8 mouse cellular contexts compared by ENCODE assay signal in genomic region chr11:60878056-60878612, GRCm38 (mm10). TPM values are rescaled to one million over a fixed set of nuclear protein-coding genes. Genes with fewer than 3 reads are reported as not detected.
A peak's percentile ranks its signal among the peaks of the same experiment; 100 is the strongest.
DNase-seq lines count a peak whose midpoint lies in the region; ATAC-seq and TF ChIP-seq lines count a peak whose summit lies in the region.

No protein-coding gene starts in this region.

- peak overlapping the region; percentile 70 for H3K4me2 ChIP-seq in kidney, embryonic 14.5 days (replicated peaks; ENCODE audit: low read depth, low read length)
- H3K4me2 ChIP-seq in liver, embryonic 15.5 days, result peak overlapping the region; percentile 87

- H3K27ac ChIP-seq in ES-E14 (ENCODE audit: insufficient read depth, low read depth, low read length, poor library complexity, severe bottlenecking), result peak overlapping the region; percentile 95
- H3K27ac ChIP-seq in kidney, embryonic 14.5 days (ENCODE audit: low read depth, low read length), result peak overlapping the region; percentile 79
- peak overlapping the region; percentile 90 for H3K27ac ChIP-seq in liver, embryonic 15.5 days (replicated peaks)

- peaks cover 8 to 11% of the 10 kb centered on the region in 2 experiments; a peak in 2 of 4 replicates for H3K4me1 ChIP-seq in ES-E14 (ENCODE audit: control insufficient read depth in 2 of 2, insufficient read depth in 2 of 2, low read length in 2 of 2, poor library complexity in 1 of 2)
- peaks cover 24% of the 10 kb centered on the region for H3K4me1 ChIP-seq in kidney, embryonic 14.5 days (ENCODE audit: control insufficient read depth, insufficient read depth, low read length)
- peaks cover 66% of the 10 kb centered on the region for H3K4me1 ChIP-seq in liver, embryonic 15.5 days (replicated peaks)

- in situ Hi-C loops in ES-E14 (cut with MboI; ENCODE audit: low sequenced_read_pairs in 2 of 2, unreplicated experiment in 2 of 2), result no loop called here

- no peaks in the 10 kb centered on the region for H3K9me3 ChIP-seq in ES-E14 (ENCODE audit: control insufficient read depth, insufficient read depth, low read depth, low read length)
- H3K9me3 ChIP-seq in kidney, embryonic 14.5 days (ENCODE audit: control insufficient read depth, low read length), result no peaks in the 10 kb centered on the region
- H3K9me3 ChIP-seq in liver, embryonic 15.5 days (replicated peaks), result no peaks in the 10 kb centered on the region

- H3K4me3 ChIP-seq in ES-E14 (ENCODE audit: insufficient read depth in 1 of 2, low read depth in 1 of 2, low read length in 2 of 2, poor library complexity in 1 of 2, severe bottlenecking in 1 of 2), result peak overlapping the region; percentile 86 to 100
- H3K4me3 ChIP-seq in kidney, embryonic 14.5 days (ENCODE audit: low read length), result peak overlapping the region; percentile 78
- peak overlapping the region; percentile 91 for H3K4me3 ChIP-seq in liver, embryonic 15.5 days (replicated peaks)

- no peaks in the 10 kb centered on the region for H3K27me3 ChIP-seq in kidney, embryonic 14.5 days (ENCODE audit: control insufficient read depth, insufficient read depth, low read length)
- no peaks in the 10 kb centered on the region for H3K27me3 ChIP-seq in liver, embryonic 15.5 days

- peak; percentile 59 for DNase-seq in adrenal gland, adult 8-10 months
- DNase-seq in adrenal gland, postnatal 10 days, result no peak
- DNase-seq in ES-E14 (ENCODE audit: low read depth, low spot score), result no peak
- DNase-seq in embryo, embryonic 11 days, result peak; percentile 62
- DNase-seq in natural killer cell, adult 2 months (ENCODE audit: low spot score in 2 of 2), result peak; percentile 23 to 29

- peak overlapping the region; percentile 100 for H3K9ac ChIP-seq in ES-E14 (ENCODE audit: insufficient read depth, low read depth, low read length, poor library complexity, severe bottlenecking)
- H3K9ac ChIP-seq in kidney, embryonic 14.5 days (ENCODE audit: low read depth, low read length), result peak overlapping the region; percentile 92
- peak overlapping the region; percentile 92 for H3K9ac ChIP-seq in liver, embryonic 15.5 days

- WGBS in kidney, embryonic 14.5 days, result under 1% methylated on average over 52 of the region's 52 CpGs
- WGBS in liver, embryonic 15.5 days (ENCODE audit: insufficient replicate concordance), result under 1% methylated on average over 52 of the region's 52 CpGs

- ATAC-seq in granulocyte monocyte progenitor cell, adult 5-6 weeks (replicated peaks; ENCODE audit: poor library complexity, severe bottlenecking), result peak; percentile 5
- ATAC-seq in kidney, embryonic 14.5 days (ENCODE audit: low FRiP score, low TSS enrichment), result peak; percentile 76
- ATAC-seq in liver, embryonic 15.5 days (ENCODE audit: insufficient read depth), result peak; percentile 64

- peaks cover 16% of the 10 kb centered on the region for H3K36me3 ChIP-seq in ES-E14 (ENCODE audit: control insufficient read depth, insufficient read depth, low read length, poor library complexity, severe bottlenecking)
- no peaks in the 10 kb centered on the region; the same call in 1 of the 2 replicates for H3K36me3 ChIP-seq in kidney, embryonic 14.5 days (ENCODE audit: control insufficient read depth, insufficient read depth, low read length)
- H3K36me3 ChIP-seq in liver, embryonic 15.5 days (replicated peaks), result 0 out of 2 replicates have a peak, but pooled peaks cover 3% of the 10 kb centered on the region

TF ChIP-seq in ES-E14, 5 proteins besides CTCF, POLR2A, EP300 and RAD21:
- TF ChIP-seq ZNF384 (IDR thresholded peaks at IDR 0.05; ENCODE audit: low read depth, low read length), result no peak
- no peak for TF ChIP-seq MAFK (IDR thresholded peaks at IDR 0.05; ENCODE audit: insufficient read depth, low read depth, low read length)
- no peak for TF ChIP-seq HCFC1 (IDR thresholded peaks at IDR 0.05; ENCODE audit: borderline replicate concordance, insufficient read depth, low read length)
- TF ChIP-seq ZC3H11A (IDR thresholded peaks at IDR 0.05; ENCODE audit: borderline replicate concordance, low read depth, low read length), result no peak
- no peak for TF ChIP-seq CHD2 (IDR thresholded peaks at IDR 0.05; ENCODE audit: low read depth, low read length)

RNA-seq across cellular contexts. Expression of gene Tmem11, which starts 0.9 kb away (rescaled TPM):
- 10 to 100 TPM; 33.6 to 47.6 (median 38.0) TPM for total RNA-seq in adrenal gland, adult 8-10 months (2022)
- total RNA-seq in adrenal gland, postnatal 10 days (2021), result 10 to 100 TPM; 51.9 to 54.1 TPM
- total RNA-seq in ES-E14 (2012; rRNA removed), result 42.6 and 50.0 TPM in 2 replicates
- total RNA-seq in granulocyte monocyte progenitor cell, adult 5-6 weeks (2014; fragmentation: Nextera tagmentation), result 31.5 and 35.4 TPM in 2 replicates
- 67.1 and 72.3 TPM in 2 replicates for total RNA-seq in granulocyte monocyte progenitor cell, adult 5-6 weeks (2017)
- polyA plus RNA-seq in kidney, embryonic 14.5 days (2014; fragmentation: Nextera tagmentation; extraction: Ambion mirVana), result 72.8 and 72.9 TPM in 2 replicates
- polyA plus RNA-seq in liver, embryonic 15.5 days (2015; fragmentation: Nextera tagmentation; extraction: Ambion mirVana), result 26.7 and 28.7 TPM in 2 replicates

RNA-seq across cellular contexts. Expression of gene Natd1, which starts 36.4 kb away (rescaled TPM):
- total RNA-seq in adrenal gland, adult 8-10 months (2022), result 10 to 100 TPM; 22.4 to 27.7 (median 25.4) TPM
- total RNA-seq in adrenal gland, postnatal 10 days (2021), result 10 to 100 TPM; 21.4 to 28.0 TPM
- total RNA-seq in ES-E14 (2012; rRNA removed), result 11.0 and 14.6 TPM in 2 replicates
- 1.6 and 4.7 TPM in 2 replicates for total RNA-seq in granulocyte monocyte progenitor cell, adult 5-6 weeks (2014; fragmentation: Nextera tagmentation)
- 1.3 and 2.1 TPM in 2 replicates for total RNA-seq in granulocyte monocyte progenitor cell, adult 5-6 weeks (2017)
- 15.7 and 25.0 TPM in 2 replicates for polyA plus RNA-seq in kidney, embryonic 14.5 days (2014; fragmentation: Nextera tagmentation; extraction: Ambion mirVana)
- polyA plus RNA-seq in liver, embryonic 15.5 days (2015; fragmentation: Nextera tagmentation; extraction: Ambion mirVana), result 13.2 and 14.8 TPM in 2 replicates

RNA-seq across cellular contexts. Expression of gene Dhrs7b, which starts 47.7 kb away (rescaled TPM):
- 10 to 100 TPM; 36.0 to 44.8 (median 40.3) TPM for total RNA-seq in adrenal gland, adult 8-10 months (2022)
- 10 to 100 TPM; 44.4 to 46.7 TPM for total RNA-seq in adrenal gland, postnatal 10 days (2021)
- 102 and 142 TPM in 2 replicates for total RNA-seq in ES-E14 (2012; rRNA removed)
- total RNA-seq in granulocyte monocyte progenitor cell, adult 5-6 weeks (2014; fragmentation: Nextera tagmentation), result 11.2 and 14.8 TPM in 2 replicates
- 15.4 and 18.2 TPM in 2 replicates for total RNA-seq in granulocyte monocyte progenitor cell, adult 5-6 weeks (2017)
- 34.3 and 35.8 TPM in 2 replicates for polyA plus RNA-seq in kidney, embryonic 14.5 days (2014; fragmentation: Nextera tagmentation; extraction: Ambion mirVana)
- 20.2 and 22.6 TPM in 2 replicates for polyA plus RNA-seq in liver, embryonic 15.5 days (2015; fragmentation: Nextera tagmentation; extraction: Ambion mirVana)

RNA-seq across cellular contexts. Expression of gene Map2k3, which starts 53.7 kb away (rescaled TPM):
- total RNA-seq in adrenal gland, adult 8-10 months (2022), result 100 to 1,000 TPM in 3 of 4 experiments, 10 to 100 TPM in 1; 99.8 to 162 (median 122) TPM
- total RNA-seq in adrenal gland, postnatal 10 days (2021), result 10 to 100 TPM; 64.6 to 81.5 TPM
- 26.9 and 30.3 TPM in 2 replicates for total RNA-seq in ES-E14 (2012; rRNA removed)
- total RNA-seq in granulocyte monocyte progenitor cell, adult 5-6 weeks (2014; fragmentation: Nextera tagmentation), result 47.0 and 51.2 TPM in 2 replicates
- total RNA-seq in granulocyte monocyte progenitor cell, adult 5-6 weeks (2017), result 13.5 and 17.0 TPM in 2 replicates
- 69.0 and 106 TPM in 2 replicates for polyA plus RNA-seq in kidney, embryonic 14.5 days (2014; fragmentation: Nextera tagmentation; extraction: Ambion mirVana)
- 142 and 165 TPM in 2 replicates for polyA plus RNA-seq in liver, embryonic 15.5 days (2015; fragmentation: Nextera tagmentation; extraction: Ambion mirVana)

Comparison
In these comparisons a context has a peak if more than half of its experiments do, and no peak if none do; other contexts are left out.
1. DNase-seq: peak in adrenal gland, adult 8-10 months (single experiment), embryo, embryonic 11 days (single experiment) and natural killer cell, adult 2 months (2 of 2); none in adrenal gland, postnatal 10 days (single experiment) and ES-E14 (single experiment).
2. ATAC-seq: peak in every context shown above with its lines; median percentile 76 in kidney, embryonic 14.5 days; 64 in liver, embryonic 15.5 days; 5 in granulocyte monocyte progenitor cell, adult 5-6 weeks.
3. Peak in every context shown above with its lines, with median percentiles within 50 percentile points of each other: H3K27ac ChIP-seq, H3K4me3 ChIP-seq and H3K9ac ChIP-seq.